35 mouse cellular contexts compared by ENCODE assay signal in genomic region chr6:104668701-104669100, GRCm38 (mm10).
"Had no signal": no experiment of that assay in that cellular context is flagged by ENCODE, and none has a peak within 500 bp of the region (broad histone marks: within the 10 kb centered on the region; RNA-seq: fewer than 3 reads in every experiment).

No protein-coding gene starts in this region.

- H3K4me3 ChIP-seq: heart, embryonic 10.5 days; heart, embryonic 12.5 days; heart, embryonic 13.5 days; heart, embryonic 15.5 days; hindbrain, embryonic 10.5 days; hindbrain, embryonic 12.5 days; hindbrain, embryonic 13.5 days; hindbrain, embryonic 15.5 days; intestine, embryonic 15.5 days; kidney, embryonic 15.5 days; layer of hippocampus, adult 2 months had no signal

- H3K9ac ChIP-seq: heart, embryonic 12.5 days; heart, embryonic 13.5 days; heart, embryonic 15.5 days; hindbrain, embryonic 12.5 days; hindbrain, embryonic 13.5 days; hindbrain, embryonic 14.5 days; hindbrain, embryonic 15.5 days; intestine, embryonic 15.5 days; kidney, embryonic 15.5 days had no signal

- DNase-seq: heart, postnatal 10 days; heart, postnatal 14 days; heart, postnatal 36 days; heart, postnatal 4 days; kidney, adult 11 months; kidney, adult 18-20 months; kidney, adult 2 months; kidney, adult 8-10 months; kidney, adult 9 months; kidney, postnatal 10 days; kidney, postnatal 14 days; kidney, postnatal 25 days; kidney, postnatal 36 days; kidney, postnatal 4 days; layer of hippocampus, adult 9-11 months; layer of hippocampus, postnatal 36 days had no signal

- H3K27me3 ChIP-seq: heart, embryonic 12.5 days; heart, embryonic 13.5 days; heart, embryonic 15.5 days; hindbrain, embryonic 12.5 days; hindbrain, embryonic 13.5 days; hindbrain, embryonic 15.5 days; intestine, embryonic 15.5 days; kidney, embryonic 15.5 days had no signal

- H3K36me3 ChIP-seq: heart, embryonic 10.5 days; heart, embryonic 12.5 days; heart, embryonic 13.5 days; heart, embryonic 15.5 days; hindbrain, embryonic 10.5 days; hindbrain, embryonic 12.5 days; hindbrain, embryonic 13.5 days; hindbrain, embryonic 15.5 days; intestine, embryonic 15.5 days; kidney, embryonic 15.5 days had no signal

- ATAC-seq: hindbrain, embryonic 16.5 days; hindbrain, postnatal 0 days; inflammation-experienced regulatory T-cells, adult 6 months; intestine, embryonic 15.5 days; intestine, embryonic 16.5 days; intestine, postnatal 0 days had no signal

- H3K9me3 ChIP-seq: heart, embryonic 10.5 days; heart, embryonic 13.5 days; heart, embryonic 15.5 days; hindbrain, embryonic 10.5 days; hindbrain, embryonic 12.5 days; hindbrain, embryonic 13.5 days; hindbrain, embryonic 15.5 days; intestine, embryonic 15.5 days; kidney, embryonic 15.5 days had no signal

- H3K4me1 ChIP-seq: heart, embryonic 10.5 days; heart, embryonic 12.5 days; heart, embryonic 13.5 days; heart, embryonic 15.5 days; hindbrain, embryonic 10.5 days; hindbrain, embryonic 12.5 days; hindbrain, embryonic 13.5 days; hindbrain, embryonic 15.5 days; intestine, embryonic 15.5 days; kidney, embryonic 15.5 days had no signal

- H3K27ac ChIP-seq: heart, embryonic 10.5 days; heart, embryonic 13.5 days; heart, embryonic 15.5 days; hindbrain, embryonic 10.5 days; hindbrain, embryonic 12.5 days; hindbrain, embryonic 13.5 days; hindbrain, embryonic 14.5 days; hindbrain, embryonic 15.5 days; hindbrain, postnatal 0 days; intestine, embryonic 15.5 days; kidney, embryonic 15.5 days; kidney, postnatal 0 days; layer of hippocampus, adult 2 months had no signal

- H3K4me2 ChIP-seq: heart, embryonic 11.5 days; heart, embryonic 12.5 days; heart, embryonic 13.5 days; heart, embryonic 15.5 days; hindbrain, embryonic 12.5 days; hindbrain, embryonic 13.5 days; hindbrain, embryonic 14.5 days; hindbrain, embryonic 15.5 days; intestine, embryonic 15.5 days; kidney, embryonic 15.5 days had no signal
